In genomic region chr14:119422894-119423293, GRCm38 (mm10) we compare ENCODE assay signal across 19 mouse cellular contexts.
"Had no signal": no experiment of that assay in that cellular context is flagged by ENCODE, and none has a peak within 500 bp of the region (broad histone marks: within the 10 kb centered on the region; RNA-seq: fewer than 3 reads in every experiment).

No protein-coding gene starts in this region.

- H3K9me3 ChIP-seq: liver, embryonic 13.5 days; midbrain, embryonic 12.5 days; midbrain, embryonic 15.5 days; neural tube, embryonic 12.5 days; neural tube, embryonic 15.5 days had no signal

- H3K9ac ChIP-seq: liver, embryonic 13.5 days; midbrain, embryonic 12.5 days; midbrain, embryonic 15.5 days; neural tube, embryonic 12.5 days; neural tube, embryonic 15.5 days had no signal

- H3K27ac ChIP-seq: left cerebral cortex, adult 2 months; liver, embryonic 13.5 days; midbrain, embryonic 12.5 days; midbrain, embryonic 15.5 days; neural tube, embryonic 12.5 days; neural tube, embryonic 15.5 days; stomach, postnatal 0 days had no signal

- H3K4me3 ChIP-seq: left cerebral cortex, adult 2 months; liver, embryonic 13.5 days; midbrain, embryonic 12.5 days; midbrain, embryonic 15.5 days; neural tube, embryonic 12.5 days; neural tube, embryonic 15.5 days had no signal

- ATAC-seq: midbrain, embryonic 15.5 days had no signal

- DNase-seq: kidney, adult 9 months; kidney, postnatal 14 days; kidney, postnatal 4 days; layer of hippocampus, postnatal 36 days; liver, embryonic 13.5 days; lung, adult 2 months; lung, postnatal 14 days; lung, postnatal 4 days; right cerebral cortex, adult 18-20 months; right cerebral cortex, postnatal 14 days; right cerebral cortex, postnatal 4 days; thymus, adult 2 months; thymus, postnatal 14 days had no signal

- H3K36me3 ChIP-seq: liver, embryonic 13.5 days; midbrain, embryonic 12.5 days; midbrain, embryonic 15.5 days; neural tube, embryonic 12.5 days; neural tube, embryonic 15.5 days had no signal

- H3K27me3 ChIP-seq: liver, embryonic 13.5 days; midbrain, embryonic 12.5 days; midbrain, embryonic 15.5 days; neural tube, embryonic 12.5 days; neural tube, embryonic 15.5 days had no signal

- H3K4me1 ChIP-seq: liver, embryonic 13.5 days; midbrain, embryonic 12.5 days; midbrain, embryonic 15.5 days; neural tube, embryonic 12.5 days; neural tube, embryonic 15.5 days had no signal

- H3K4me2 ChIP-seq: liver, embryonic 13.5 days; midbrain, embryonic 12.5 days; midbrain, embryonic 15.5 days; neural tube, embryonic 12.5 days; neural tube, embryonic 15.5 days had no signal
